Mouse (Mus musculus) stomach, postnatal 0 days (tissue): ENCODE measurements around the gene St3gal5.

Experiments used
- CTCF ChIP-seq: IDR thresholded peaks from 2 replicates; pipeline ENCODE4 v1.5.1; 2016; ENCODE audit warnings: antibody characterized with exemption, low read depth, mild to moderate bottlenecking, moderate library complexity
- EP300 ChIP-seq: optimal IDR thresholded peaks from 2 replicates; pipeline ENCODE3; 2016; ENCODE audit warnings: antibody characterized with exemption

- TF ChIP-seq CTCF = no peak
- TF ChIP-seq EP300 = no peak
Measured at GRCm38 (mm10) chr6:72126128-72126917, 28.9 kb downstream of the St3gal5 start.
